Mouse (Mus musculus): ENCODE results near the gene Selplg.

GRCm38 (mm10) chr5:113782624-113783023 is 49.8 kb downstream of the Selplg start:
- TF ChIP-seq POLR2A (IDR thresholded peaks at IDR 0.05; ENCODE audit: low read depth, low read length) (no peak), CTCF (IDR thresholded peaks at IDR 0.05; ENCODE audit: extremely low read depth, insufficient read depth, insufficient read length, insufficient replicate concordance) (no peak)

All from spleen, adult 2 months (tissue).